Mouse (Mus musculus) midbrain, embryonic 16.5 days (tissue): ENCODE measurements around the gene Depdc5. TPM values are rescaled to one million over a fixed set of nuclear protein-coding genes. Genes with fewer than 3 reads are reported as not detected.
A peak's percentile ranks its signal among the peaks of the same experiment; 100 is the strongest.

Experiments used
- ATAC-seq: fragments of 200-750 bp; cut with Nextera tagmentation; 2 replicates; pipeline ENCODE4 v1.8.0; 2017; ENCODE audit warnings: moderate TSS enrichment
- H3K27ac ChIP-seq: fragments of 300-500 bp; sonication (generic); 2 replicates; pipeline ENCODE4 v1.5.1; 2014; ENCODE audit warnings: mild to moderate bottlenecking, low read length, mixed read lengths
- H3K27me3 ChIP-seq: fragments of 300-500 bp; sonication (generic); 2 replicates; pipeline ENCODE4 v1.6.1; 2014; ENCODE audit warnings: low read depth, low read length, mixed read lengths; ENCODE audit not compliant: control insufficient read depth, insufficient read depth
- H3K36me3 ChIP-seq: fragments of 300-500 bp; sonication (generic); 2 replicates; pipeline ENCODE4 v1.6.1; 2014; ENCODE audit warnings: mild to moderate bottlenecking, low read length, moderate library complexity, mixed read lengths; ENCODE audit not compliant: control insufficient read depth, insufficient read depth
- H3K4me1 ChIP-seq: fragments of 300-500 bp; sonication (generic); 2 replicates; pipeline ENCODE4 v1.6.1; 2014; ENCODE audit warnings: mild to moderate bottlenecking, low read length, mixed read lengths; ENCODE audit not compliant: control insufficient read depth, insufficient read depth
- H3K4me2 ChIP-seq: fragments of 300-500 bp; sonication (generic); 2 replicates; pipeline ENCODE4 v1.6.1; 2014; ENCODE audit warnings: mild to moderate bottlenecking, low read length, mixed read lengths
- H3K4me3 ChIP-seq: fragments of 300-500 bp; sonication (generic); 2 replicates; pipeline ENCODE4 v1.5.1; 2014; ENCODE audit warnings: low read depth, mild to moderate bottlenecking, low read length, moderate library complexity, mixed read lengths
- H3K9ac ChIP-seq: fragments of 300-500 bp; sonication (generic); 2 replicates; pipeline ENCODE4 v1.6.1; 2014; ENCODE audit warnings: low read depth, low read length, mixed read lengths
- H3K9me3 ChIP-seq: fragments of 300-500 bp; sonication (generic); replicated peaks from 2 replicates; pipeline ENCODE4 v1.6.1; 2014; ENCODE audit warnings: mild to moderate bottlenecking, low read length, mixed read lengths; ENCODE audit not compliant: control insufficient read depth, poor library complexity, severe bottlenecking
- WGBS: fragments of 180-500 bp; shearing (Covaris S2); extraction: QIAGEN DNeasy Blood & Tissue Kit; methylation state at CpG from one replicate; pipeline ENCODE4 v1.1.7; 2014; 5-methylcytosine and 5-hydroxymethylcytosine counted together
- polyA plus RNA-seq: library from polyadenylated mRNA; unstranded; fragments of >200 nt; fragmentation: Nextera tagmentation; extraction: Ambion mirVana; gene quantifications from 2 replicates; pipeline ENCODE4 v1.2.1, GENCODE M21; 2015

The Depdc5 gene
- polyA plus RNA-seq, 1 experiment from 2014 or later = 27.4 TPM

DNA sequence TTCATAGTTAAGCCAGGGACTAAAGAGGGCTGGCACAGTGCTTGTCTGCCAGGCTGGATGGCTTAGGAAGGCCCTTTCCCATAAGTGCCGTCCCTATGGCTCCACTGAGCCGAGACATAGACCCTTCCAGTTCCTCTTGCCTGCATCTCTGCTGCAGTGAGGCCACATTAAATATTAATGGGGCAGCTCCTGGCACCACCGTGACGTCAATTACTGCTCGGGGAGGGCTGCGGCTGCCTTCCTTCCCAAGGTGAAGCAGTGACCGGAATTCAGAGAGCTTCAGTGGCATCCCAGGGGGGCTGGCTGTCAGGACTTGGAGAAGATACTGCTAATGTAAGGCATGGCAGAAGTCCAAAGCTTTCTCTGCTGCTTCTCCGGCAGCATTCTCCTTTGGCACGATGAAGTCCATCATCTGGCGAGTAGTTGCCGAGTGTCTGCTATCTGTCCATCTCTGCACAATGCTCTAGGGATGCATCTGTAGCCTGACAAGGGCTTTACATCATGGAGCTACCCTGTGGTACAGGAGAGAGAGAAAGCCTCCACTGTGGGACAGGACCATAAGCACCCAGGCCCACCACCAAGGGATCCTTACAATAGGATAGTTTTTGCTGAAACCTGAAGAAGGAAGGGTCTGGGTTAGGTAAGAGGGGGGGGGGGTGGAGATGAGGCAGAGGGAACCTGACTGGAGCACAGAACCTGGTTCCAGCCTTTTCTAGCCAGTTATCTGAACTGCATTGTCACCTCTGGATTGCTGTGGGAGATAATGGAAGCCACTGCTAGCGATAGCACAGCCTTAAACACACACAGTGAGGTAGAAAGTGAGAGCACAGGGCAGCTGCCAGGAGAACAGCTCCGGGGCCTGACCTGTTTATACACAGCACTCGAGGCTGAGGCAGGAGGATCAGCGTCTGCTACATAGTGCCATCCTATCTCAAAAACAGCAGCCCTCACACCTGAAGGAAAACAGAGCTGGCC lies 147.9 kb downstream of the Depdc5 start:
- Histone ChIP-seq H3K27ac (peak overlapping the region; percentile 85), H3K4me3 (no peak overlapping the region), H3K9ac (peak overlapping the region; percentile 31), H3K9me3 (no peaks in the 10 kb centered on the region), H3K36me3 (no peaks in the 10 kb centered on the region), H3K4me1 (peaks cover 32% of the 10 kb centered on the region), H3K27me3 (no peaks in the 10 kb centered on the region), H3K4me2 (peak overlapping the region; percentile 25)
- WGBS = 18% methylated on average over 15 of the region's 15 CpGs
- peak; percentile 70 for ATAC-seq

DNA sequence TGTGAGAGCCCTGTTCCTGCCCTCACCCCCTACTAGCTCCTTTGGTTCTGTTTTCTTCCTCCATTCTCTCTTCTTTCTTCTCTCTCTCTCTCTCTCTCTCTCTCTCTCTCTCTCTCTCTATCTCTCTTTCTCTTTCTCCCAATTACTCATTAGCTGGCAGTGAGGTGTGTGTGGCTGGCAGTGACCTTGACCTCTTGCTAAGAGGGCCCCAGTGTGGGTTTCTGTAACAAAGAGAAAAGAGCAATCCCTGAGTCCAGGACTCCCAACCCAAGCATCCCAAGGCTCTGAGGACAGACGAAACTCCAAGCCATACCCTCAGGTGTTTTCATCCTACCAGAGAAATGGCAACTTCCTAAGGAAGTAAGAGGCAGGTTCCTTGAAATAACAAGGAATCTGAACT lies 150.6 kb downstream of the Depdc5 start:
- Histone ChIP-seq H3K9me3 (no peaks in the 10 kb centered on the region), H3K4me2 (no peak overlapping the region), H3K4me3 (no peak overlapping the region), H3K9ac (no peak overlapping the region), H3K4me1 (peaks cover 31% of the 10 kb centered on the region), H3K36me3 (no peaks in the 10 kb centered on the region), H3K27ac (no peak overlapping the region), H3K27me3 (no peaks in the 10 kb centered on the region)
- WGBS = 80% methylated on average over 1 of the region's 1 CpGs
- ATAC-seq = no peak

DNA sequence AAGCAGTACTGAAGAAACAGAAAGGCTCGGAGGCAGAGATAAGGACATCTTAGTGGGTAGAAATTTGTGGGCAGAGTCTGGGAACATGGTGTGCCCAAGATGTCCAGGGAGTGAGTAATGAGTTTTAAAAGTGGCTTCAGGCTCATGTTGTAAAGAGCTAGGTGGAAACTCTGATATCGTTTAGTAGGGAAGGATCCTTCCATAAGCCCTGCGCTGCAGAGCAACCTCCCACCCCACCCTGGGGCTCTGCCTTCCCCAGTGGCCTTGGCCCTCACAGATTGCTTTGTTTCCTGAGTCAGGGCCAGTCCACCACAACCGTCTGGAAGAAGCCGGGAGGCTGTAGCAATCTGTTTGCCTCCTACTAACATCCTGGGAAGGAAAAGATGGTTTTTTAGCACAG lies 152.1 kb downstream of the Depdc5 start:
- Histone ChIP-seq H3K27me3 (no peaks in the 10 kb centered on the region), H3K9me3 (no peaks in the 10 kb centered on the region), H3K4me3 (no peak overlapping the region), H3K4me2 (no peak overlapping the region), H3K36me3 (no peaks in the 10 kb centered on the region), H3K4me1 (peaks cover 30% of the 10 kb centered on the region), H3K9ac (no peak overlapping the region), H3K27ac (no peak overlapping the region)
- ATAC-seq = no peak
- WGBS = 88% methylated on average over 5 of the region's 5 CpGs

DNA sequence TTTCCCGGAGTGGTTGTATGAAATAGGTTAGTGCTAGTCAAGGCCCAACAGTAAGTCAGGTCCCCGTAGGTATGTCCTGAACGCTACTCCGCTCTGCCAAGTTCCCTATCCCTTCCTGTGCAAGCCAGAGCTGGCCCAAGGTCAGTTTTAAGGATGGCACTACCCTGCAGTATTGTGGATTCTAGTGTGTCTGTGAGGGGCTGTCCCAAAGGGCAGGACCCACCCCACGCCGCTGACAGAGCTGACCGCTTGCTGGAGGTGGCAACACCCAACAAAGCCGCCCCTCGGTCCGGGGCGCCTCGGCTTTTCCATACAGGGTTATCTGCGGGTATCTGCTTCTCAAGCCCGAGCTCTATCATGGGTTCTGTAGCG lies 154.7 kb downstream of the Depdc5 start:
- H3K36me3 ChIP-seq = no peaks in the 10 kb centered on the region
- H3K4me2 ChIP-seq = peak overlapping the region; percentile 93
- H3K9me3 ChIP-seq = no peaks in the 10 kb centered on the region
- H3K27ac ChIP-seq = peak overlapping the region; percentile 100
- peak; percentile 67; the same call in 1 of the 2 replicates for ATAC-seq
- peaks cover 35% of the 10 kb centered on the region for H3K4me1 ChIP-seq
- H3K4me3 ChIP-seq = peak overlapping the region; percentile 64
- 2% methylated on average over 15 of the region's 15 CpGs for WGBS
- no peaks in the 10 kb centered on the region for H3K27me3 ChIP-seq
- H3K9ac ChIP-seq = peak overlapping the region; percentile 92

DNA sequence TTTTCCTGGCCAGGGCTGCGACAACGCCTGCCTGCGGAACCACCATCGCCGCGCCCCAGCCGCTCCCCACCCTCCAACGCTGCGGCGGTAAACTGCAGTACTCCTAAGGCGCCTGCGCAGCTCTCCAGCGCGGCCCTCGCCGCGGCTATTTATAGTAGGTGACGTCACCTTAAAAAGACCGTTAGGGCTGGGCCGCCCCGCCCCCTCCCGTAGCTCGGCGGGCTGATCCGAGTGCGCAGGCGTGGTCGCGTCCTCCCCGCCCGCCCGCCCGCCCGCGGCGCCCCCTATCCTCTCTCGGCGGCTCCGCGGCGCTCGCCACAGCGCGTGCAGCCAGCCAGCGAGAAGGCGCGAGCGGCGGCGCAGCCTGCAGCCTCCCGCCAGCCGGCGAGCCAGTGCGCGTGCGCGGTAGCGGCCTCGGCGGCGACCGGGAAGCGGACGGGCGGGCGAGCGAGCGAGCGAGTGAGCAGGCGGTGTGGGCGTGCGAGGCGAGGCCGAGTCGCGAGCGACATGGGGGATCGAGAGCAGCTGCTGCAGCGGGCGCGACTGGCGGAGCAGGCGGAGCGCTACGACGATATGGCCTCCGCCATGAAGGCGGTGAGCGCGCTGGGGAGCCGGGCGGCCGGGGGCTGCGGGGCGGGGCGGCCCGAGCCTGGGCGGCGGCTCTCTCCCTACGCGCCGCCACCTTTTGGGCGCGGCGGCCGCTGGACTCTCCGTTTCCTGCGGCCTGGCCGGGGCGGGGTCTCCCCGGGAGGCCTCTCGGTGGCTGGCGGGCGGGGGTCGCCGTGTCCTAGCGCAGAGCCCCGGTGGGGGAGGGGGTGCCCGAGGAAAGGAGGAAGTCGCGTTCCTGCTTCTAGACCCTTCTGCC lies 155.3 kb downstream of the Depdc5 start, which contains the start of gene Ywhah:
Gene Ywhah, plus strand, starts transcription at position 256 of the 865 bp plus-strand sequence.
- peak; percentile 96 for ATAC-seq
- H3K9ac ChIP-seq = peak within 1 kb of the TSS; percentile 98
- H3K4me1 ChIP-seq = peaks cover 42% of the 10 kb centered on the region
- H3K4me2 ChIP-seq = peak within 1 kb of the TSS; percentile 93
- H3K36me3 ChIP-seq = no peaks in the 10 kb centered on the region
- peak within 1 kb of the TSS; percentile 100 for H3K27ac ChIP-seq
- H3K9me3 ChIP-seq = no peaks in the 10 kb centered on the region
- under 1% methylated on average over 87 of the region's 121 CpGs for WGBS
- no peaks in the 10 kb centered on the region for H3K27me3 ChIP-seq
- peak within 1 kb of the TSS; percentile 64 for H3K4me3 ChIP-seq

DNA sequence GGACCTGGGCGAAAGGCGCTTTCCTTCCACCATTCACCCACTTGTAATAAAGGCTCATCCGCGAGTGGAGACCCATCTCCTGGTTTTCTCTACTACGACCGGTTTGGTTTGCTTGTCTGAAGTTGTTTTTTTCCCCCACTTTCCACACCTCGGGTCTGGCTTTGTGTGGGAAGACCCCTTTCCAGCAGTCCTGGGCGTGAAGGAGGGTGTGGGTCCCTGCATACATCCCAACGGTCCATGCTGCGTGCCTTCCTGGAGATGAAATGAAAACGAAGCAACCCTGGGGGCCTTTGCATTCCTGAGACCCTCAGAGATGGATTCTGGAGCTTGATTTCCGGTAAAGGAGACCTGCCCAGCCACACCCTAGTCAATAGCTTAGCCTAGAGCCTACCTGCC lies 155.9 kb downstream of the Depdc5 start:
- Histone ChIP-seq H3K4me2 (peak overlapping the region; percentile 84), H3K4me1 (peaks cover 48% of the 10 kb centered on the region), H3K9ac (peak overlapping the region; percentile 98), H3K9me3 (no peaks in the 10 kb centered on the region), H3K27ac (peak overlapping the region; percentile 100), H3K27me3 (no peaks in the 10 kb centered on the region), H3K4me3 (peak overlapping the region; percentile 64), H3K36me3 (no peaks in the 10 kb centered on the region)
- WGBS = 0% methylated on average over 12 of the region's 12 CpGs
- no peak for ATAC-seq

DNA sequence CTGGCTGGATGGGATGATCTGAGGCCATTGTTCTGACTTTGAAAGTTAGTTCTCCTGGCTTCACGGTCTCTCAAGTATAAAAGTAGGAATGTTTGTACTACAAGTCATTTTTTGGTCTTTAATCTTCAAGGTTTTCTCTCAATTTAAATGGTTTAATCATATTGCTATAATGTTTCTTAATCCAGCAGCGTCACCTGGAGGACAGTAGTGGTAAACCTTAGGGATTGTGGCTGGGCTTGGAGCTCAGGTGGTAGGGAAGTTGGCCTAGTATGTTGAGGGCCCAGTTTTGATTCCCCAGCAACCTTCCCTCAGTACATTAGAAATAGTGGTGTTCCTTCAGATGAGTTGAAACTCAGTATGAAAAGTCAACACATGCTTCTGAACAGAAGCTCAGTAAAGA lies 158.1 kb downstream of the Depdc5 start:
- Histone ChIP-seq H3K9me3 (no peaks in the 10 kb centered on the region), H3K4me2 (peak overlapping the region; percentile 23), H3K4me3 (no peak overlapping the region), H3K4me1 (peaks cover 57% of the 10 kb centered on the region), H3K27ac (no peak overlapping the region), H3K27me3 (no peaks in the 10 kb centered on the region), H3K9ac (no peak overlapping the region), H3K36me3 (no peaks in the 10 kb centered on the region)
- ATAC-seq = no peak
- 82% methylated on average over 2 of the region's 2 CpGs for WGBS

DNA sequence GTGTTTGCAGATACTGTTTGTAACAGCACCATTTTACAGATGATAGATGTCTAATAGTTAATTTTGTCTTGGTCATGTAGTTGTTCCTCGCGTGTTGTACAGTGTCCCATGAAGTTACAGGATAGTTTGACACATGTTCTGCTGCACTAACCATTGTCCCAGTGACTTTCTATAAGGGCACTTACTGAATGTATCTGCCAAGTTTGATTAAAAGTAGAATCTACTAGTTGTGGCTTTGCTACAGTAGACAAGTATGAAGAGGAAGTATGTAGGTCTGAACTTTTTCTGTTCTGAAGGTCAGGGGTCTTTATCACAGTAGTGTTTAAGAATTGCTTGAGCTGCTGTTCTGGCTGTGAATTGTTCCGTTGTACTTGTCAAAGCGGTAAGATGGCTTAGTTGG lies 159.8 kb downstream of the Depdc5 start:
- no peaks in the 10 kb centered on the region for H3K27me3 ChIP-seq
- H3K4me1 ChIP-seq = peaks cover 48% of the 10 kb centered on the region
- H3K4me2 ChIP-seq = 0 out of 2 replicates have a peak overlapping the region, but pooled peaks have one; percentile 11
- no peak overlapping the region for H3K9ac ChIP-seq
- ATAC-seq = no peak
- H3K4me3 ChIP-seq = no peak overlapping the region
- H3K27ac ChIP-seq = no peak overlapping the region
- H3K9me3 ChIP-seq = no peaks in the 10 kb centered on the region
- peaks cover 4% of the 10 kb centered on the region; the same call in 1 of the 2 replicates for H3K36me3 ChIP-seq
- 89% methylated on average over 4 of the region's 4 CpGs for WGBS
